Mouse (Mus musculus) liver, postnatal 0 days (tissue): ENCODE data around the gene Ccdc33.

Source experiments
- CTCF ChIP-seq: sonication (generic); IDR thresholded peaks from 2 replicates; pipeline ENCODE4 v1.5.1; 2016; ENCODE audit warnings: antibody characterized with exemption, low read depth
- EP300 ChIP-seq: IDR thresholded peaks from 2 replicates; pipeline ENCODE4 v1.6.1; 2016; ENCODE audit warnings: antibody characterized with exemption, low read depth, mild to moderate bottlenecking

DNA sequence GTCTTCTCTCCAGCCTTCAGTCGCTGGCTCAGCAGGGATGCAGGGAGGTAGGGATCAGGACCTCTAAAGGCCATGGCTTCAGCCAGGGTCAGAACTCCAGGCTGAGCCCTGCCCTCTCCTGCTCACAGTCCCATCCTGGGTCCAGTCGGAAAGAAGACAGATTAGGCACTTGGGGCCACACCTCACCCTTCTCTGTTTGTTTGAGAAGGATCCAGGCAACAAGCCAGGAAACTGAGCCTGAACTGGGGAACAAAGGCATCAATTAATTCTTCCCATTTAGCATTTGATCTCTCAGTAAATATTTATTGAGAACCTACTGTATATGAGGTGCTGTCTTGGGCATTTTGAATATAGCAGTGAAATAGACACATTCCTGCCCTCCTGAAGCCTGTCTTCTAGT lies at the start of gene Ccdc33:
- TF ChIP-seq CTCF (no peak), EP300 (no peak)
